Mouse (Mus musculus): ENCODE measurements around the gene Ap4e1. TPM values are rescaled to one million over a fixed set of nuclear protein-coding genes. Genes with fewer than 3 reads are reported as not detected.
A peak's percentile ranks its signal among the peaks of the same experiment; 100 is the strongest.
"Not testable (repeated sequence)": the region's sequence is repeated elsewhere in the genome, so short reads cannot be mapped to it uniquely, and the experiment has no call there.

Gene Ap4e1
- polyA plus RNA-seq, 1 experiment = 8.3 TPM

DNA sequence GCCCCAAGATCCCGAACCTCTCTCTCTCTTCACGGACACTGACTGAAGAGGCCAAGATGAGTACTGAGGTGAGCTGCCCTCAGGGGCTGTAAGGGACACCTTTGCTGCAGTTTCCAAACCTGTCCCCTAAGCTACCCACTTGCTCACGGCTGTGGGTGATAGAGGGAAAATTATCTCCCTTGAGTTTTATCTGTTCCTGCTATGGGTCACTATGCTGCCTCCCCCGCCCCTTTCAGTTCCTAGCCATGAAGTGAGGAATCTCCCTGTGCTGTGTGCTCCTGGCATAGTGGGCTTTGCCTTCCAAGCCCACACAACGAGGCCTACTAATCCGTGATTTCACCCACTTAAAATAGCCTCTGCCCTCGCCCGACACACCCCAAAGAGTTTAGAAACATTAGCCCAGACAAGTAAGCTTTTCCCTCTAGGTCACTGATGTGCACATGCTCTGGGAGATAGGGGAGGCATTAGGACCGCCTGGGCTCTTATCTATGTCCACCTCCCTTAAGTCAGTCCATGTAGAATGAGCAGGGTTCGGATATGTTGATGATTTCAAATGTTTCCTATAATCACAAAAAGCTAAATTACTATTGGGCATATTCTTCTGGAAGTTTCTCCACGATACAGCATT, 72.2 kb downstream of the Ap4e1 start:
- H3K4me3 ChIP-seq (replicated peaks; ENCODE audit: control insufficient read depth, low read depth, low read length) = no peak overlapping the region
- H3K27ac ChIP-seq (ENCODE audit: control insufficient read depth, insufficient read depth, low read depth, low read length, poor library complexity) = peak overlapping the region; percentile 61
- H3K4me1 ChIP-seq (ENCODE audit: control insufficient read depth, insufficient read depth, low read length) = peaks cover 2% of the 10 kb centered on the region; the same call in 1 of the 2 replicates
- no peak for TF ChIP-seq POLR2A (IDR thresholded peaks at IDR 0.05; ENCODE audit: borderline replicate concordance, control insufficient read depth, low read depth, low read length)
- no peak for TF ChIP-seq CTCF (IDR thresholded peaks at IDR 0.05; ENCODE audit: control insufficient read depth, insufficient read depth, low read length)
- WGBS = 64% methylated on average over 11 of the region's 11 CpGs

- no peak overlapping the region for H3K27ac ChIP-seq (ENCODE audit: control insufficient read depth, insufficient read depth, low read depth, low read length, poor library complexity)
- no peak overlapping the region for H3K4me3 ChIP-seq (replicated peaks; ENCODE audit: control insufficient read depth, low read depth, low read length)
- WGBS = 28% methylated on average over 5 of the region's 5 CpGs
- TF ChIP-seq POLR2A (IDR thresholded peaks at IDR 0.05; ENCODE audit: borderline replicate concordance, control insufficient read depth, low read depth, low read length) (no peak), CTCF (IDR thresholded peaks at IDR 0.05; ENCODE audit: control insufficient read depth, insufficient read depth, low read length) (no peak)
- peaks cover 2% of the 10 kb centered on the region; the same call in 1 of the 2 replicates for H3K4me1 ChIP-seq (ENCODE audit: control insufficient read depth, insufficient read depth, low read length)
Observed at GRCm38 (mm10) chr2:127086235-127086634, 77.7 kb downstream of the Ap4e1 start.

DNA sequence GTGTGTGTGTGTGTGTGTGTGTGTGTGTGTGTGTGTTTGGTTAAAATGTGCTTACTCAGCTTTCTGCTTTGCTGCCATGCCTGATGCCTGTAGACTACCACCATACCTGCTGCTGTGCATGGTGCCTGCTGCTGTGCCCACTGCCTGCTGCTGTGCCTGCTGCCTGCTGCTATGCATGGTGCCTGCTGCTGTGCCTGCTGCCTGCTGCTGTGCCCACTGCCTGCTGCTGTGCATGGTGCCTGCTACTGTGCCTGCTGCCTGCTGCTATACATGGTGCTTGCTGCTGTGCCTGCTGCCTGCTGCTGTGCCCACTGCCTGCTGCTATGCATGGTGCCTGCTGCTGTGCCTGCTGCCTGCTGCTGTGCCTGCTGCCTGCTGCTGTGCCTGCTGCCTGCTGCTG, 81.6 kb downstream of the Ap4e1 start:
- not testable (repeated sequence) for H3K4me1 ChIP-seq (ENCODE audit: control insufficient read depth, insufficient read depth, low read length); H3K4me3 ChIP-seq (replicated peaks; ENCODE audit: control insufficient read depth, low read depth, low read length); H3K27ac ChIP-seq (ENCODE audit: control insufficient read depth, insufficient read depth, low read depth, low read length, poor library complexity)

DNA sequence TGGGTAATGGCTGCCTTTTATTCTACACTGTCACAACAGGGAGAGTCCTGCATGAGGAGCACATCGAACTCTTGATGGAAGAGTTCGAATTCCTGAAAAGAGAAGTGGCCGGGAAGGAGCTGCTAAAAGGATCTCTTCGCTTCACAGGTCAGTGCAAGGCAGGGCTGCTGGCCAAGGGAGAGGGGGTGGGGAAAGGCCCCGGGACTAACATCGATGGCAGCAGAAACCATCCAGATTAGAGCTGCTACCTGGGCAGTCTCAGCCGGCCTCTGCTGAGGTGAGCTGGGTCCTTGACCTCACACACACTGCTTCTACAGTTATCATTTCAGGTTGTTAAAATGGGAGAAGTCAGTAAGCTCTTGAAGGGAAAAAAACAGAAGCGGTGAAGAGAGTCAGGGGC, 83.5 kb downstream of the Ap4e1 start:
- TF ChIP-seq POLR2A (IDR thresholded peaks at IDR 0.05; ENCODE audit: borderline replicate concordance, control insufficient read depth, low read depth, low read length) (no peak), CTCF (IDR thresholded peaks at IDR 0.05; ENCODE audit: control insufficient read depth, insufficient read depth, low read length) (no peak)
- WGBS = 86% methylated on average over 8 of the region's 8 CpGs
- H3K4me1 ChIP-seq (ENCODE audit: control insufficient read depth, insufficient read depth, low read length) = no peaks in the 10 kb centered on the region
- no peak overlapping the region for H3K27ac ChIP-seq (ENCODE audit: control insufficient read depth, insufficient read depth, low read depth, low read length, poor library complexity)
- no peak overlapping the region for H3K4me3 ChIP-seq (replicated peaks; ENCODE audit: control insufficient read depth, low read depth, low read length)

DNA sequence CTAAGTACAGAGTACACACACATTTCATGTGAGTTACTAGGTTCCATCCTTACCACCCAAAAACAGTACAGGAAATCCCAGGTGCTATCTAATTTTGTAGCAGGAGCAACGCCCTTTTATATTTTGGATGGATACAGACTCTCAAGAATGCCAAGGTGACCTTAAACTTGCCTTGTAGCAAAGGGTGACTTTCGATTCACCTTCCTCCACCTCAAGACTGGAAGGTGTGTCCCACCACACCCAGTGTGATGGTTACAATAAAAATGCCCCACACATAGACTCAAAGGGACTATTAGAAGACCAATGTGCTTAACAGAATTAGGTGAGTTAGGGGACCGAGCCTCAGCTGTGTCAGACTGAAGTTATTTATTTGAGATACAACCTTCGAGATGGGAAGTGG, 100.5 kb downstream of the Ap4e1 start:
- TF ChIP-seq POLR2A (IDR thresholded peaks at IDR 0.05; ENCODE audit: borderline replicate concordance, control insufficient read depth, low read depth, low read length) (no peak), CTCF (IDR thresholded peaks at IDR 0.05; ENCODE audit: control insufficient read depth, insufficient read depth, low read length) (no peak)
- Histone ChIP-seq H3K4me1 (ENCODE audit: control insufficient read depth, insufficient read depth, low read length) (no peaks in the 10 kb centered on the region), H3K27ac (ENCODE audit: control insufficient read depth, insufficient read depth, low read depth, low read length, poor library complexity) (no peak overlapping the region), H3K4me3 (replicated peaks; ENCODE audit: control insufficient read depth, low read depth, low read length) (no peak overlapping the region)
- 89% methylated on average over 4 of the region's 4 CpGs for WGBS

Other genes with a start within 250 kb of the Ap4e1 start
- gene Usp50, start 225.2 kb upstream of the Ap4e1 start, polyA plus RNA-seq (2011; ENCODE audit: insufficient read depth, insufficient read length, low replicate concordance, missing spikeins) = 22.9 and 38.6 TPM in 2 replicates
- 8.2 and 14.1 TPM in 2 replicates for gene Trpm7, start 132.5 kb upstream of the Ap4e1 start, polyA plus RNA-seq (2011; ENCODE audit: insufficient read depth, insufficient read length, low replicate concordance, missing spikeins)
- 14.0 and 17.3 TPM in 2 replicates for gene Sppl2a, start 75.5 kb upstream of the Ap4e1 start, polyA plus RNA-seq (2011; ENCODE audit: insufficient read depth, insufficient read length, low replicate concordance, missing spikeins)
- 36.1 and 44.3 TPM in 2 replicates for gene Blvra, start 61.9 kb downstream of the Ap4e1 start, polyA plus RNA-seq (2011; ENCODE audit: insufficient read depth, insufficient read length, low replicate concordance, missing spikeins)
- 36.2 and 41.6 TPM in 2 replicates for gene Ncaph, start 125.2 kb downstream of the Ap4e1 start, polyA plus RNA-seq (2011; ENCODE audit: insufficient read depth, insufficient read length, low replicate concordance, missing spikeins)
- gene Itpripl1, start 134.7 kb downstream of the Ap4e1 start, polyA plus RNA-seq (2011; ENCODE audit: insufficient read depth, insufficient read length, low replicate concordance, missing spikeins) = 5.4 and 7.6 TPM in 2 replicates
- gene 1810024B03Rik, start 199.6 kb downstream of the Ap4e1 start, polyA plus RNA-seq (2011; ENCODE audit: insufficient read depth, insufficient read length, low replicate concordance, missing spikeins) = 0.54 and 2.3 TPM in 2 replicates
- 14.3 and 29.0 TPM in 2 replicates for gene Snrnp200, start 199.7 kb downstream of the Ap4e1 start, polyA plus RNA-seq (2011; ENCODE audit: insufficient read depth, insufficient read length, low replicate concordance, missing spikeins)
- gene Ciao1, start 239.1 kb downstream of the Ap4e1 start, polyA plus RNA-seq (2011; ENCODE audit: insufficient read depth, insufficient read length, low replicate concordance, missing spikeins) = 24.9 and 26.9 TPM in 2 replicates
- 16.0 and 27.7 TPM in 2 replicates for gene Tmem127, start 239.2 kb downstream of the Ap4e1 start, polyA plus RNA-seq (2011; ENCODE audit: insufficient read depth, insufficient read length, low replicate concordance, missing spikeins)

Data from bone marrow, adult 2 months (tissue).